Mouse (Mus musculus) stomach, embryonic 14.5 days (tissue): ENCODE data around the gene Htt. TPM values are rescaled to one million over a fixed set of nuclear protein-coding genes. Genes with fewer than 3 reads are reported as not detected.
A peak's percentile ranks its signal among the peaks of the same experiment; 100 is the strongest.

ENCODE experiments used
- ATAC-seq: fragments of 200-750 bp; cut with Nextera tagmentation; 2 replicates; pipeline ENCODE4 v1.8.0; 2017; ENCODE audit warnings: low read depth, moderate TSS enrichment; ENCODE audit not compliant: insufficient number of reproducible peaks, insufficient read depth, low FRiP score
- H3K27ac ChIP-seq: fragments of 300-500 bp; sonication (generic); 2 replicates; pipeline ENCODE4 v1.5.1; 2014; ENCODE audit warnings: mild to moderate bottlenecking, low read length, moderate library complexity, mixed read lengths
- H3K27me3 ChIP-seq: fragments of 300-500 bp; sonication (generic); 2 replicates; pipeline ENCODE4 v1.6.1; 2014; ENCODE audit warnings: low read length, control low read depth, mixed read lengths; ENCODE audit not compliant: control insufficient read depth, insufficient read depth
- H3K36me3 ChIP-seq: fragments of 300-500 bp; sonication (generic); 2 replicates; pipeline ENCODE4 v1.6.1; 2014; ENCODE audit warnings: mild to moderate bottlenecking, control low read depth, low read length, moderate library complexity, mixed read lengths; ENCODE audit not compliant: control insufficient read depth, insufficient read depth
- H3K4me1 ChIP-seq: fragments of 300-500 bp; sonication (generic); 2 replicates; pipeline ENCODE4 v1.6.1; 2014; ENCODE audit warnings: low read length, control low read depth, mixed read lengths; ENCODE audit not compliant: control insufficient read depth, insufficient read depth
- H3K4me2 ChIP-seq: fragments of 300-500 bp; sonication (generic); replicated peaks from 2 replicates; pipeline ENCODE4 v1.6.1; 2014; ENCODE audit warnings: low read depth, low read length, control low read depth
- H3K4me3 ChIP-seq: fragments of 300-500 bp; sonication (generic); 2 replicates; pipeline ENCODE4 v1.5.1; 2014; ENCODE audit warnings: low read depth, low read length, control low read depth
- H3K9ac ChIP-seq: fragments of 300-500 bp; sonication (generic); replicated peaks from 2 replicates; pipeline ENCODE4 v1.6.1; 2014; ENCODE audit warnings: low read depth, mild to moderate bottlenecking, control low read depth, low read length, moderate library complexity, mixed read lengths
- H3K9me3 ChIP-seq: fragments of 300-500 bp; sonication (generic); 2 replicates; pipeline ENCODE4 v1.6.1; 2016; ENCODE audit warnings: low read depth, low read length, control low read depth; ENCODE audit not compliant: control insufficient read depth
- WGBS: fragments of 180-500 bp; shearing (Covaris S2); extraction: QIAGEN DNeasy Blood & Tissue Kit; methylation state at CpG from one replicate; pipeline ENCODE4 v1.1.7; 2014; 5-methylcytosine and 5-hydroxymethylcytosine counted together
- polyA plus RNA-seq: library from polyadenylated mRNA; unstranded; fragments of >200 nt; fragmentation: Nextera tagmentation; extraction: Ambion mirVana; gene quantifications from 2 replicates; pipeline ENCODE4 v1.2.1, GENCODE M21; 2014

Gene Htt
- polyA plus RNA-seq, 1 experiment from 2014 or later: 26.2 TPM

DNA sequence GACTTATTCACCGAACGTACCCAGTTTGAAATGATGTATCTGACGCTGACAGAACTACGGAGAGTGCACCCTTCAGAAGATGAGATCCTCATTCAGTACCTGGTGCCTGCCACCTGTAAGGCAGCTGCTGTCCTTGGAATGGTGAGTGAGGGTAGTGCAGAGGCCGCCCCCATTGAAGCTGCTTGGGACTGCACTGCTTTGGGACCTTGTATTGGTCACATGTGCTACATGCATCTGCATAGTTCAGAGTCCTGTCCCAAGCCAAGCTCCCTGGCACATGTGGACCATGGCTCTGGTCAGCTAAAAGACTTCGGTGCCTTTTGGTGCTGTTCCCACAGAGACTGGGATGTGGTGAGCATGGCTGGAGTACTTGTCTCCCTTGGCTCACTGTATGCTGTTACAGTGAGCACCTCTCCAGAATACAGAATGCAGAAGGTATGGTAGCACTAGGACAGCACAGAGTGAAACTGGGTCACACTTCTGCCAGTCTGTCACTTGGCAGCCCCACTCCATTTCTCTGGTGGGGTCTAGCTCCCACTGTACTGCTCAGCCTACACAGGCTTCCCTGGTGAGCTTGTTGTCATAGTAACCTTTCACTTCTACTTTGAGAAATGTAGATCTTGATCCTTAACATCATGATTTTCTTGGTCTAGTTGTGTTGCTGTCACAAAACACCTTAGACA lies 138.4 kb downstream of the Htt start:
- H3K36me3 ChIP-seq: peaks cover 49% of the 10 kb centered on the region
- H3K9me3 ChIP-seq: no peaks in the 10 kb centered on the region
- H3K9ac ChIP-seq: no peak overlapping the region
- H3K4me1 ChIP-seq: no peaks in the 10 kb centered on the region
- no peak overlapping the region for H3K27ac ChIP-seq
- no peak for ATAC-seq
- H3K27me3 ChIP-seq: no peaks in the 10 kb centered on the region
- no peak overlapping the region for H3K4me3 ChIP-seq
- no peak overlapping the region for H3K4me2 ChIP-seq
- 91% methylated on average over 6 of the region's 6 CpGs for WGBS

DNA sequence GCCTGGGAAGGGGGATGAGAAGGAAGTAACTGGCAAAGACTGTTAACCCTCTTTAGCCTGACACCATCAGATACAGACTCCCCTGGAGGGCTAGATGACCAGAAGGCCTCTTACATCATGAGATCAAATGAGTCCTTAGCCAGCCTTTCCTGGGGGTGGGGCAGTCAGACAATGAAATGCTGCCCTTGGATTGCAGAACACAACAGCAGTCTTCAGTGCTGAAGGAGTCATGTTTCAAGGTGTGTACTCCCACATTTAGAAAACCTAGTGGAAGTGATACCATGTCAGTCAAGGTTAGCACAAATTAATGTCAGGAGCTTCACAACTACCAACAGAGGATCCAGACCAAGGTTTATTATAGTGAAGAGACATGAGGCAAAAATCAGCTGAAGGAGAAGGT lies 140.8 kb downstream of the Htt start:
- no peak for ATAC-seq
- H3K36me3 ChIP-seq: peaks cover 58% of the 10 kb centered on the region

DNA sequence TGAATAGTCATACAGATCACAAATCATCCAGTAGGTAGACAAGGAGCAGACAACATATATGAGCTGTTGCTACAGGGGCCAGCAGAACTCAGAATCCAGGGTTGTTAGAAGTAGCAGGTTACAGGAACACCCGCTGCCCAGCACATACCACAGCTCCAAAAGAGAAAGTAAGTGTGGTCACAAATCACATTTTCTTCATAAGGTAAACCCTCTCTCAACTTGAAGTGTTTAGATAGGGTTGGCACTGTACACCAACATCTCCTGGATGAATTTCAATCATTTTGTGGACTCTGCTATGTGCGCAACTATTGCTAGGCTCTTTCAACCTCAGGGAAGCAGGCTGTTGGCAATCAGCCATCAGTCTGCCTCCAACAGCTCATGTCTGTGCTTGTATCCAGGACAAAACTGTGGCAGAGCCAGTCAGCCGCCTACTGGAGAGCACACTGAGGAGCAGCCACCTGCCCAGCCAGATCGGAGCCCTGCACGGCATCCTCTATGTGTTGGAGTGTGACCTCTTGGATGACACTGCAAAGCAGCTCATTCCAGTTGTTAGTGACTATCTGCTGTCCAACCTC lies 141.4 kb downstream of the Htt start:
- Histone ChIP-seq H3K4me1 (no peaks in the 10 kb centered on the region), H3K27me3 (no peaks in the 10 kb centered on the region), H3K36me3 (peaks cover 62% of the 10 kb centered on the region), H3K4me2 (no peak overlapping the region), H3K4me3 (no peak overlapping the region), H3K9ac (no peak overlapping the region), H3K9me3 (no peaks in the 10 kb centered on the region), H3K27ac (no peak overlapping the region)
- ATAC-seq: peak; percentile 68; the same call in 1 of the 2 replicates
- 75% methylated on average over 5 of the region's 5 CpGs for WGBS

More for the DNA sequence above, 140.8 kb downstream of the Htt start:
- H3K4me3 ChIP-seq: no peak overlapping the region
- H3K9ac ChIP-seq: no peak overlapping the region
- no peak overlapping the region for H3K27ac ChIP-seq
- H3K9me3 ChIP-seq: no peaks in the 10 kb centered on the region
- H3K4me2 ChIP-seq: no peak overlapping the region
- H3K27me3 ChIP-seq: no peaks in the 10 kb centered on the region
- no peaks in the 10 kb centered on the region for H3K4me1 ChIP-seq

DNA sequence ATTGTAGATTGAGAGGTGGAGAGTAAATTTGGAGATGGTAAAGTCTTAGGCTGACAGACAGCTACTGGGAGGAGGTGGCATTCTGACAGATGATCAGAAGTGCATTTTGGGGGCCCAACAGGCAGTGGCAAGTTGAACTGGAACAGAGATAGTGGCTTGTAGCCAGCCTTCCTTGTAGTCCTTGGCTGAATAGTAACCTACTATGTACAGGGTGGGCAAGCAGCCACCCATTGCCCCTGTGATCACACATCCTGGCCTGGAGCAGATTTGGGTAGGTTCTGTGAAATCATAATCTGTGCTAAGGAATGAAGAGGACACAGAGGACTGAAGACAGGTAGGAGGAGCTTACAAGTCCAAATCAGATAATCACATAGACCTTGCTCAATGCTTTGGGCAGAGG lies 142.9 kb downstream of the Htt start:
- no peaks in the 10 kb centered on the region for H3K27me3 ChIP-seq

DNA sequence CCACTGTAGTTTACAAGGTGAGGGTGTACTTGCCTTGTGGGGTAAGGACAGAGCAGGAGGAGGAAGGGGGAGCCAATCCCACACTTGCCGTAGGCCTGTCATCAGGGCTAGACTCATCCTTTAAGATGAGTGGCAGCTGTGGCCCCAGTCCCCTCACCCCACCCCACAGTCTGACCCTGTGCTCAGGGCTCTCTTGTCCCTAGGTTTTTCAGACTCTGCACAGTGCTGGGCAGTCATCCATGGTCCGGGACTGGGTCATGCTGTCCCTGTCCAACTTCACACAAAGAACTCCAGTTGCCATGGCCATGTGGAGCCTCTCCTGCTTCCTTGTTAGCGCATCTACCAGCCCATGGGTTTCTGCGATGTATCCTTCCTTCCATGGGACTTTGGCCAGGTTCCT lies 145.7 kb downstream of the Htt start:
- peaks cover 38% of the 10 kb centered on the region for H3K36me3 ChIP-seq
- no peaks in the 10 kb centered on the region for H3K27me3 ChIP-seq
- H3K27ac ChIP-seq: no peak overlapping the region
- 90% methylated on average over 4 of the region's 4 CpGs for WGBS
- no peaks in the 10 kb centered on the region for H3K4me1 ChIP-seq
- ATAC-seq: no peak
- H3K9me3 ChIP-seq: no peaks in the 10 kb centered on the region
- no peak overlapping the region for H3K4me2 ChIP-seq
- H3K4me3 ChIP-seq: no peak overlapping the region
- H3K9ac ChIP-seq: no peak overlapping the region

More for the DNA sequence above, 142.9 kb downstream of the Htt start:
- Histone ChIP-seq H3K27ac (no peak overlapping the region), H3K4me2 (no peak overlapping the region), H3K9ac (no peak overlapping the region), H3K9me3 (no peaks in the 10 kb centered on the region), H3K4me1 (no peaks in the 10 kb centered on the region), H3K36me3 (peaks cover 54% of the 10 kb centered on the region), H3K4me3 (no peak overlapping the region)
- no peak for ATAC-seq

DNA sequence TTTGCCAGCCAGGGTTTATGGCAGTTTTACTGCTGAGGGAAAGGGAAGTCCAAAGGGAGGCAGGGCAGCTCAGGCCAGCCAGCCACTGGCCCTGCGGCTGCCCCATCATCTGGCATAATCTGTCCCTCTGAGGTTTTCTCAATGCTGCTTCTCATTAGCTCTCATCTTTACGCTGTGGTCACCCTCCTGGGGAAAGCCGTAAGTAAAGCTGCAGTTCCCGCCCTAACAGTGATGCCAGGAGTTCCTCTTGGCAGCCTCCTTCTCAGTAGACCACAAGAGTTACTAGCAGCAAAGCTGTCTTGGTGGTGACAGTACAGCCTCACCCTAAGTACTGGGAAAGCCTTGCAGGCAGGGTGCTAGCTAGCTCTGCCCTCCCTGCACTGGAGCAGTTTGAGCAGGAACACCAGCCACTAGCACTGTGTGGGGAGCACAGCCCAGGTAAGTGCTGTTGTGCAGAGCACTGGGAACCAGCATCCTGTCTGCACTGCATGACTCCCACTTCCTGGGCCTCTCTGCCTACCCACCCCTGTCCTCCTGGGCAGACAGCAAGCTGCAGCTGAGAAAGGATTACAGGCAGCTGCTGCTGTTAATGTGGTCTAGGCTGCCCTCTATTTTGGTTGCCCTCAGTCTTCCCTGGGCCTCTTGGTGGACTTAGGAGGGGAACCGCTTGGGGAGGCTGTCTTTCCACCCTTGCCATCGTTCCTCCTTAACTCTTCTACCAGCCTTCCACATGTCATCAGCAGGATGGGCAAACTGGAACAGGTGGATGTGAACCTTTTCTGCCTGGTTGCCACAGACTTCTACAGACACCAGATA lies 146.6 kb downstream of the Htt start, which contains the start of gene Msantd1:
Gene Msantd1 (plus strand): TSS at position 103 of the 816 bp plus-strand sequence.
- no peak within 1 kb of the TSS for H3K9ac ChIP-seq
- ATAC-seq: no peak
- H3K27me3 ChIP-seq: no peaks in the 10 kb centered on the region
- WGBS: 79% methylated on average over 6 of the region's 6 CpGs
- no peaks in the 10 kb centered on the region for H3K4me1 ChIP-seq
- no peaks in the 10 kb centered on the region for H3K9me3 ChIP-seq
- no peak within 1 kb of the TSS for H3K4me2 ChIP-seq
- peak within 1 kb of the TSS; percentile 74; the same call in 1 of the 2 replicates for H3K27ac ChIP-seq
- no peak within 1 kb of the TSS for H3K4me3 ChIP-seq
- peaks cover 38% of the 10 kb centered on the region for H3K36me3 ChIP-seq

DNA sequence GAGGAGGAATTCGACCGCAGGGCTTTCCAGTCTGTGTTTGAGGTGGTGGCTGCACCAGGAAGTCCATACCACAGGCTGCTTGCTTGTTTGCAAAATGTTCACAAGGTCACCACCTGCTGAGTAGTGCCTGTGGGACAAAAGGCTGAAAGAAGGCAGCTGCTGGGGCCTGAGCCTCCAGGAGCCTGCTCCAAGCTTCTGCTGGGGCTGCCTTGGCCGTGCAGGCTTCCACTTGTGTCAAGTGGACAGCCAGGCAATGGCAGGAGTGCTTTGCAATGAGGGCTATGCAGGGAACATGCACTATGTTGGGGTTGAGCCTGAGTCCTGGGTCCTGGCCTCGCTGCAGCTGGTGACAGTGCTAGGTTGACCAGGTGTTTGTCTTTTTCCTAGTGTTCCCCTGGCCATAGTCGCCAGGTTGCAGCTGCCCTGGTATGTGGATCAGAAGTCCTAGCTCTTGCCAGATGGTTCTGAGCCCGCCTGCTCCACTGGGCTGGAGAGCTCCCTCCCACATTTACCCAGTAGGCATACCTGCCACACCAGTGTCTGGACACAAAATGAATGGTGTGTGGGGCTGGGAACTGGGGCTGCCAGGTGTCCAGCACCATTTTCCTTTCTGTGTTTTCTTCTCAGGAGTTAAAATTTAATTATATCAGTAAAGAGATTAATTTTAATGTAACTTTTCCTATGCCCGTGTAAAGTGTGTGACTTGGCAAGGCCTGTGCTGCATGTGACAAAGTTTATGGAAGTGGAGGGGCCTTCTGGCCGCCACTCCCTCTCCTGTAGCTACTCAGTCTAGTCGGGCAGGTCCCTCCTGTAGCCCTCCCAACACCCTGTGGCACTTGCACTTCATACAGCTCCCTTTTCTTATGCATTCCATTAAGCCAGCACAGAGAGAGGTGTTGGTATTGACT lies 147.4 kb downstream of the Htt start:
- no peaks in the 10 kb centered on the region for H3K4me1 ChIP-seq
- WGBS: 71% methylated on average over 9 of the region's 9 CpGs
- no peaks in the 10 kb centered on the region for H3K9me3 ChIP-seq
- H3K27ac ChIP-seq: peak overlapping the region; percentile 74; the same call in 1 of the 2 replicates
- peak; percentile 56; the same call in 1 of the 2 replicates for ATAC-seq
- no peak overlapping the region for H3K4me2 ChIP-seq
- no peaks in the 10 kb centered on the region for H3K27me3 ChIP-seq
- no peak overlapping the region for H3K4me3 ChIP-seq
- H3K36me3 ChIP-seq: peaks cover 36% of the 10 kb centered on the region
- H3K9ac ChIP-seq: no peak overlapping the region
